Mouse (Mus musculus): ENCODE results near the gene Tmed9.

DNA sequence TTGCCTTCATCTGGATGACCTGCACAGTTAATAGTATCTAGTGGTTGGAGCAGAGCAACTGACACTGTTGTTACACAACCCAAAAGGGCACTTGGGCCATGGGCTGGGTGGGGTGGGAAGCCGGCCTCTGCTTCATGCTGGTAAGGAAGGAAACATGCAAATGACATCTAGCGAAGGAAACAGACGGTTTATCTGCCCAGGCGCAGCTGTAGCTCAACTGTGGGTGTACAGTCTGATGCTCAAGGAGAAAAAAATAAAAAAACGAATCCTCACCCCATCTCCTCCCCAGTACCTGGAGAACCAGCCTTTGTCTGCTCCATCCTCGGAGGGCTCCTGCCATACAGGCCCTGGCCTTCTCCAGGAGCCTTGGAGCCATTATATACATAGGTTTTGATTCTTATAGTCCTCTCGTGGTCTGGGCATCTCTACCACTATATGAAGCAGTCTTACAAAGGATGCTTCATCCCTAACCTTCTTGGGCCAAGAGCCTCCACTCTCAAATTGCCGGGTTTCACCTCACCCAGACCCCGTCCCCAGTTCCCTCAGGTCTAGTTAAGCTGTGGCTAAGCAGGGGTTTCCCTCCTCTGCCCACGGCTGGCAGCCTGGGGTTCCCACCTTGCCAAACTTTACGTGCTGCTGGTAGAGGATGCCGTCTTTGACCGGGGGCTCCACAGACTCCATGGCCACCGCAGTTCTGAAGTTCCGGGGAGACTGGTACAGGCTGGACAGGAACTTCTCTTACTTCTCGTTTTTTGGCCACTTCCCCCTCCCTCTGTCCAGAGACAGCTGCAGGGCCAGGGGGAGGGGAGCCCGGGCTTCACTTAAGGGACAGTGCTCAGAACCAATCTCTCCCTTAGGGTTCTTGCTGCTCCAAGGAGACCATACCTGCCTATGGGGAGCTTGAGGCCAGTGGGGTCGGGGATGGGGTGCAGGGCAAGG, 45.4 kb upstream of the Tmed9 start:
- no peak for TF ChIP-seq CTCF (IDR thresholded peaks at IDR 0.05; ENCODE audit: control insufficient read depth, insufficient read depth, insufficient replicate concordance, low read depth, low read length)
- no peak for TF ChIP-seq POLR2A (IDR thresholded peaks at IDR 0.05; ENCODE audit: control insufficient read depth, low read depth, low read length)

All from testis, adult 2 months (tissue).